Mouse (Mus musculus) liver, postnatal 0 days (tissue): ENCODE data around the gene Paqr5.

Source experiments
- CTCF ChIP-seq: sonication (generic); IDR thresholded peaks from 2 replicates; pipeline ENCODE4 v1.5.1; 2016; ENCODE audit warnings: antibody characterized with exemption, low read depth
- EP300 ChIP-seq: IDR thresholded peaks from 2 replicates; pipeline ENCODE4 v1.6.1; 2016; ENCODE audit warnings: antibody characterized with exemption, low read depth, mild to moderate bottlenecking

- TF ChIP-seq CTCF (no peak), EP300 (no peak)
Measured at GRCm38 (mm10) chr9:61990738-61991137, 35.9 kb downstream of the Paqr5 start.
